Comparison of ENCODE assay signal across 8 mouse cellular contexts in genomic region chr10:7470457-7470856, GRCm38 (mm10). TPM values are rescaled to one million over a fixed set of nuclear protein-coding genes. Genes with fewer than 3 reads are reported as not detected.
A peak's percentile ranks its signal among the peaks of the same experiment; 100 is the strongest.
DNase-seq lines count a peak whose midpoint lies in the region; ATAC-seq and TF ChIP-seq lines count a peak whose summit lies in the region.

No protein-coding gene starts in this region.

- H3K36me3 ChIP-seq in heart, embryonic 15.5 days = peaks cover 6% of the 10 kb centered on the region; the same call in 1 of the 2 replicates
- no peaks in the 10 kb centered on the region for H3K36me3 ChIP-seq in hindbrain, embryonic 15.5 days
- H3K36me3 ChIP-seq in midbrain, embryonic 14.5 days (ENCODE audit: control insufficient read depth, insufficient read depth, low read length) = no peaks in the 10 kb centered on the region

- DNase-seq in heart, postnatal 10 days = no peak
- peak; percentile 3 for DNase-seq in midbrain, embryonic 14.5 days
- DNase-seq in left cerebral cortex, adult 11 months (ENCODE audit: low spot score) = no peak
- no peak for DNase-seq in adrenal gland, adult 18-20 months (ENCODE audit: low spot score in 2 of 2)
- DNase-seq in embryo, embryonic 10 days (ENCODE audit: low spot score) = no peak

- intact Hi-C loops in heart, postnatal 10 days (cut with DNase I) = loop anchor here (1.0 kb wide), 1 partner anchor 130 kb away; no protein-coding TSS in a partner anchor

- no peaks in the 10 kb centered on the region for H3K27me3 ChIP-seq in heart, embryonic 15.5 days
- H3K27me3 ChIP-seq in hindbrain, embryonic 15.5 days = no peaks in the 10 kb centered on the region
- no peaks in the 10 kb centered on the region for H3K27me3 ChIP-seq in midbrain, embryonic 14.5 days (ENCODE audit: control insufficient read depth, insufficient read depth, low read length)

- H3K27ac ChIP-seq in heart, embryonic 15.5 days = no peak overlapping the region
- no peak overlapping the region for H3K27ac ChIP-seq in bone marrow, adult 2 months (ENCODE audit: control insufficient read depth, insufficient read depth, low read depth, low read length, poor library complexity)
- no peak overlapping the region for H3K27ac ChIP-seq in hindbrain, embryonic 15.5 days (replicated peaks)
- no peak overlapping the region for H3K27ac ChIP-seq in midbrain, embryonic 14.5 days (replicated peaks; ENCODE audit: low read depth, low read length)

- H3K4me1 ChIP-seq in heart, embryonic 15.5 days (replicated peaks) = peaks cover 12% of the 10 kb centered on the region
- no peaks in the 10 kb centered on the region; the same call in 1 of the 2 replicates for H3K4me1 ChIP-seq in bone marrow, adult 2 months (ENCODE audit: control insufficient read depth, insufficient read depth, low read length)
- no peaks in the 10 kb centered on the region for H3K4me1 ChIP-seq in hindbrain, embryonic 15.5 days (replicated peaks)
- H3K4me1 ChIP-seq in midbrain, embryonic 14.5 days (ENCODE audit: control insufficient read depth, insufficient read depth, low read length) = no peaks in the 10 kb centered on the region

- H3K4me2 ChIP-seq in heart, embryonic 15.5 days = peak overlapping the region; percentile 59
- peak overlapping the region; percentile 43 for H3K4me2 ChIP-seq in hindbrain, embryonic 15.5 days
- peak overlapping the region; percentile 34; the same call in 1 of the 2 replicates for H3K4me2 ChIP-seq in midbrain, embryonic 14.5 days (ENCODE audit: low read length)

- H3K4me3 ChIP-seq in heart, embryonic 15.5 days = peak overlapping the region; percentile 39
- H3K4me3 ChIP-seq in bone marrow, adult 2 months (replicated peaks; ENCODE audit: control insufficient read depth, low read depth, low read length) = peak overlapping the region; percentile 2
- 0 out of 2 replicates have a peak overlapping the region, but pooled peaks have one; percentile 12 for H3K4me3 ChIP-seq in hindbrain, embryonic 15.5 days
- H3K4me3 ChIP-seq in midbrain, embryonic 14.5 days (replicated peaks; ENCODE audit: low read depth, low read length) = no peak overlapping the region

- ATAC-seq in heart, embryonic 15.5 days (replicated peaks; ENCODE audit: insufficient number of reproducible peaks, insufficient read depth, low FRiP score, low read depth) = no peak
- ATAC-seq in hindbrain, embryonic 15.5 days (ENCODE audit: low FRiP score, low read depth) = no peak
- 0 out of 2 replicates have a peak, but pooled peaks have one; percentile 31 for ATAC-seq in midbrain, embryonic 14.5 days (ENCODE audit: low FRiP score, low TSS enrichment)

- H3K9me3 ChIP-seq in heart, embryonic 15.5 days (replicated peaks) = no peaks in the 10 kb centered on the region
- H3K9me3 ChIP-seq in hindbrain, embryonic 15.5 days = no peaks in the 10 kb centered on the region
- no peaks in the 10 kb centered on the region for H3K9me3 ChIP-seq in midbrain, embryonic 14.5 days (ENCODE audit: control insufficient read depth, low read length)

- TF ChIP-seq CTCF in bone marrow, adult 2 months (IDR thresholded peaks at IDR 0.05; ENCODE audit: control insufficient read depth, insufficient read depth, low read length) = no peak

- WGBS in heart, embryonic 15.5 days = 12% methylated on average over 7 of the region's 7 CpGs
- WGBS in bone marrow, adult 2 months = 4% methylated on average over 7 of the region's 7 CpGs
- WGBS in hindbrain, embryonic 15.5 days = 13% methylated on average over 7 of the region's 7 CpGs
- WGBS in midbrain, embryonic 14.5 days = 22% methylated on average over 7 of the region's 7 CpGs

- peak overlapping the region; percentile 34 for H3K9ac ChIP-seq in heart, embryonic 15.5 days
- no peak overlapping the region for H3K9ac ChIP-seq in hindbrain, embryonic 15.5 days
- no peak overlapping the region for H3K9ac ChIP-seq in midbrain, embryonic 14.5 days (replicated peaks; ENCODE audit: low read length)

- TF ChIP-seq POLR2A in bone marrow, adult 2 months (IDR thresholded peaks at IDR 0.05; ENCODE audit: borderline replicate concordance, control insufficient read depth, low read depth, low read length) = no peak

RNA-seq across cellular contexts. Expression of gene Ulbp1, which starts 3.0 kb away (rescaled TPM):
- polyA plus RNA-seq in heart, embryonic 15.5 days (2015; fragmentation: Nextera tagmentation; extraction: Ambion mirVana) = 5.9 and 7.4 TPM in 2 replicates
- 10 to 100 TPM; 23.1 to 24.1 TPM for total RNA-seq in heart, postnatal 10 days (2021)
- 3.8 and 5.6 TPM in 2 replicates for polyA plus RNA-seq in bone marrow, adult 2 months (2011; ENCODE audit: insufficient read depth, insufficient read length, low replicate concordance, missing spikeins)
- polyA plus RNA-seq in hindbrain, embryonic 15.5 days (2015; fragmentation: Nextera tagmentation; extraction: Ambion mirVana) = 0.41 and 0.49 TPM in 2 replicates
- polyA plus RNA-seq in midbrain, embryonic 14.5 days (2014; fragmentation: Nextera tagmentation; extraction: Ambion mirVana) = 0.07 and 0.80 TPM in 2 replicates
- total RNA-seq in adrenal gland, adult 18-20 months (2021) = 1 to 10 TPM; 1.5 to 3.9 TPM
